19 mouse cellular contexts compared by ENCODE assay signal in genomic region chr9:62401589-62401988, GRCm38 (mm10).
"Had no signal": no experiment of that assay in that cellular context is flagged by ENCODE, and none has a peak within 500 bp of the region (broad histone marks: within the 10 kb centered on the region; RNA-seq: fewer than 3 reads in every experiment).

No protein-coding gene starts in this region.

- H3K36me3 ChIP-seq: limb, embryonic 12.5 days; limb, embryonic 15.5 days; midbrain, embryonic 13.5 days had no signal

- H3K4me2 ChIP-seq: limb, embryonic 12.5 days; limb, embryonic 15.5 days; liver, embryonic 11.5 days; lung, embryonic 14.5 days; midbrain, embryonic 13.5 days had no signal

- H3K9ac ChIP-seq: limb, embryonic 12.5 days; limb, embryonic 15.5 days; liver, embryonic 14.5 days; liver, postnatal 0 days; lung, embryonic 14.5 days; midbrain, embryonic 13.5 days had no signal

- H3K9me3 ChIP-seq: limb, embryonic 15.5 days; midbrain, embryonic 13.5 days had no signal

- ATAC-seq: intestine, postnatal 0 days; liver, postnatal 0 days; lung, postnatal 0 days; midbrain, embryonic 13.5 days had no signal

- H3K27ac ChIP-seq: limb, embryonic 12.5 days; limb, embryonic 15.5 days; liver, embryonic 14.5 days; macrophage; midbrain, embryonic 13.5 days; stomach, postnatal 0 days had no signal

- H3K4me3 ChIP-seq: limb, embryonic 12.5 days; limb, embryonic 15.5 days; midbrain, embryonic 13.5 days had no signal

- H3K4me1 ChIP-seq: midbrain, embryonic 13.5 days had no signal

- DNase-seq: kidney, adult 9 months; kidney, postnatal 36 days; left cerebral cortex, postnatal 4 days; liver, postnatal 0 days; lung, embryonic 14.5 days; right cerebral cortex, postnatal 14 days; right cerebral cortex, postnatal 4 days; thymus, adult 2 months; thymus, postnatal 14 days; thymus, postnatal 4 days had no signal

- H3K27me3 ChIP-seq: limb, embryonic 12.5 days; limb, embryonic 15.5 days; midbrain, embryonic 13.5 days had no signal
